Mouse (Mus musculus): ENCODE results near the gene Speer4d. TPM values are rescaled to one million over a fixed set of nuclear protein-coding genes. Genes with fewer than 3 reads are reported as not detected.

Speer4d gene
- total RNA-seq (2023) = not detected

DNA sequence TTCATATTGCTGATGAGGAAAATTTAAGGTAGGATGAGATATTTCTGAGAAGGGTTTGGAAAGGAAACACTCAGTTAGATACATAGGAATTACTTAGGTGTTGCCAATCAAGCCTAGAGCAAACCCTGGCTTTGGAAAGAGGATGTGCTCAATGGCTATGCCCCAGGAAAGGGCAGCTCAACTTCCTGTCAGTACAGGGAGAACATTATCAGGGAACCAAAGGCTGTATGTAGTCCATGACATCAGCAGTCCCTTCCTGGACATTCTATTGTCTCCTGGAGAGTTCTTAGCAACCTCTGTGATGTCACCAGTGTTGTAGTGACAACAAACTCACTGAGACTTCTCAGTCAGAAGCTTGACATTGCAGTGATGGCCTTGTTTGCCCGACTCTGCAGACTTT is at the start of gene Speer4d:
Speer4d (plus strand) TSS at position 301 of the 400 bp plus-strand sequence.

DNA sequence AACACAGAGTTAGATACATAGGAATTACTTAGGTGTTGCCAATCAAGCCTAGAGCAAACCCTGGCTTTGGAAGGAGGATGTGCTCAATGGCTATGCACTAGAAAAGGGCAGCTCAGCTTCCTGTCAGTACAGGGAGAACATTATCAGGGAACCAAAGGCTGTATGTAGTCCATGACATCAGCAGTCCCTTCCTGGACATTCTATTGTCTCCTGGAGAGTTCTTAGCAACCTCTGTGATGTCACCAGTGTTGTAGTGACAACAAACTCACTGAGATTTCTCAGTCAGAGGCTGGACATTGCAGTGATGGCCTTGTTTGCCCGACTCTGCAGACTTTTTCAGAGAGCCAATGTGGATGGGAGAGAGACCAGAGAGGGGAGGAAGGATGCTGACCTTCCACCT is 41.8 kb upstream of the Speer4d start, which contains the start of gene Gm21083:
Gm21083 (plus strand) TSS at position 301 of the 400 bp plus-strand sequence.

DNA sequence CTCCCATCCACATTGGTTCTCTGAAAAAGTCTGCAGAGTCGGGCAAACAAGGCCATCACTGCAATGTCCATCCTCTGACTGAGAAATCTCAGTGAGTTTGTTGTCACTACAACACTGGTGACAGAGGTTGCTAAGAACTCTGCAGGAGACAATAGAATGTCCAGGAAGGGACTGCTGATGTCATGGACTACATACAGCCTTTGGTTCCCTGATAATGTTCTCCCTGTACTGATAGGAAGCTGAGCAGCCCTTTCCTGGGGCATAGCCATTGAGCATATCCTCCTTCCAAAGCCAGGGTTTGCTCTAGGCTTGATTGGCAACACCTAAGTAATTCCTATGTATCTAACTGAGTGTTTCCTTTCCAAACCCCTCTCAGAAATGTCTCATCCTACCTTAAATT is 38.1 kb downstream of the Speer4d start, which contains the start of gene 4930572O03Rik:
4930572O03Rik (minus strand) TSS at position 101 of the 400 bp plus-strand sequence.

Other genes starting within 250 kb of the Speer4d start
- gene Gm21149, start 142.5 kb upstream of the Speer4d start, total RNA-seq (2023) = not detected
- gene Gm21190, start 89.8 kb upstream of the Speer4d start, total RNA-seq (2023) = not detected
- gene Gm21083, start 41.7 kb upstream of the Speer4d start, total RNA-seq (2023) = not detected
- gene 4930572O03Rik, start 38.0 kb downstream of the Speer4d start, total RNA-seq (2023) = not detected
- gene Speer4c, start 95.2 kb downstream of the Speer4d start, total RNA-seq (2023) = not detected

All from CD4-positive naive resting alpha-beta T cell, adult 76 days (primary cell).